Mouse (Mus musculus) CH12F3 (cell line): Measurements from ENCODE around the gene Ncln.

Experiments
- in situ Hi-C: fragments of 300-500 bp; cut with MboI; formaldehyde crosslinking; loops from 2 replicates; pipeline ENCODE4 v1.14.3; 2020; ENCODE audit warnings: low sequenced_read_pairs

The Ncln gene

DNA sequence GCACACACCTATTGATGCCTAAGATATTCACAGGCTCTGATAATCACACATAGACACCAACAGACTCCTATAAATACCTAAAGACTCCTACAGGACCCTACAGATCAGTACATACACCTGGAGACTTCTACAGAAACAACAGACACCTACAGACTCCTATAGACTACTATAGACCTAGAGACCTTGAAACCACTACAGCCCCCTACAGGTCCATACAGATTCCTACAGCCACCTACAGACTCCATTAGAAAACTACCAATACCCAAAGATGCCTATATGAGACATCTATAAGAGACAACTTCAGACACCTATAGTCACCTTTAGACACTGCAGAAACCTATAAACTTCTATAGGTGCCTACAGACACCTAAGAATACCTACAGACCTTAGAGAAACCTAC, 55.2 kb downstream of the Ncln start:
- in situ Hi-C loops = no loop called here
